Mouse (Mus musculus) myocyte (in vitro differentiated cells): Measurements from ENCODE around the gene Mical3. TPM values are rescaled to one million over a fixed set of nuclear protein-coding genes. Genes with fewer than 3 reads are reported as not detected.
A peak's percentile ranks its signal among the peaks of the same experiment; 100 is the strongest.

Source experiments
- H3K27me3 ChIP-seq: one replicate; pipeline ENCODE4 v1.6.1; 2011; ENCODE audit not compliant: control insufficient read depth, insufficient read depth, insufficient read length
- H3K36me3 ChIP-seq: one replicate; pipeline ENCODE4 v1.6.1; 2011; ENCODE audit not compliant: control insufficient read depth, insufficient read depth
- H3K4me2 ChIP-seq: one replicate; pipeline ENCODE4 v1.6.1; 2011; ENCODE audit warnings: low read depth, control low read depth
- H3K4me3 ChIP-seq: one replicate; pipeline ENCODE4 v1.5.1; 2011; ENCODE audit warnings: mild to moderate bottlenecking, control low read depth, moderate library complexity
- H3K79me2 ChIP-seq: one replicate; pipeline ENCODE4 v1.6.1; 2011; ENCODE audit not compliant: control insufficient read depth, insufficient read depth
- H3ac ChIP-seq: one replicate; pipeline ENCODE4 v1.6.1; 2011; ENCODE audit not compliant: control insufficient read depth, insufficient read length
- CEBPB ChIP-seq: IDR thresholded peaks from 2 replicates; pipeline ENCODE4 v1.6.1; 2011; ENCODE audit warnings: mild to moderate bottlenecking, moderate library complexity; ENCODE audit not compliant: poor library complexity, insufficient read depth, severe bottlenecking
- E2F4 ChIP-seq: IDR thresholded peaks from one replicate; pipeline ENCODE4 v1.6.1; 2011; ENCODE audit warnings: mild to moderate bottlenecking, control low read depth, moderate library complexity; ENCODE audit not compliant: insufficient read depth
- MYOD1 ChIP-seq, 3 experiments: IDR thresholded peaks; one replicate each; pipeline ENCODE4 v1.6.1; 2011; ENCODE audit warnings: control low read depth in 2 of 3, low read depth in 2 of 3, mild to moderate bottlenecking in 2 of 3, moderate library complexity in 1 of 3; ENCODE audit not compliant: insufficient read length in 2 of 3, control insufficient read depth in 1 of 3
- MYOG ChIP-seq, 3 experiments: IDR thresholded peaks; one replicate each; pipeline ENCODE4 v1.6.1; 2011; ENCODE audit warnings: control low read depth in 2 of 3, low read depth in 2 of 3, mild to moderate bottlenecking in 2 of 3; ENCODE audit not compliant: insufficient read length in 2 of 3, control insufficient read depth in 1 of 3, insufficient read depth in 1 of 3
- POLR2A ChIP-seq: IDR thresholded peaks from one replicate; pipeline ENCODE4 v1.6.1; 2011; ENCODE audit warnings: low read depth, mild to moderate bottlenecking, control low read depth, moderate library complexity; ENCODE audit not compliant: insufficient read length
- POLR2AphosphoS2 ChIP-seq: IDR thresholded peaks from one replicate; pipeline ENCODE4 v1.6.1; 2011; ENCODE audit warnings: low read depth, control low read depth; ENCODE audit not compliant: insufficient read length
- REST ChIP-seq: IDR thresholded peaks from one replicate; pipeline ENCODE4 v1.6.1; 2011; ENCODE audit warnings: mild to moderate bottlenecking, control low read depth, moderate library complexity; ENCODE audit not compliant: insufficient read depth, insufficient read length
- SRF ChIP-seq: IDR thresholded peaks from one replicate; pipeline ENCODE4 v1.6.1; 2011; ENCODE audit warnings: low read depth; ENCODE audit not compliant: control insufficient read depth, insufficient read length
- TCF12 ChIP-seq: IDR thresholded peaks from one replicate; pipeline ENCODE4 v1.6.1; 2011; ENCODE audit warnings: mild to moderate bottlenecking, control low read depth; ENCODE audit not compliant: poor library complexity, insufficient read depth, severe bottlenecking
- polyA plus RNA-seq: library from polyadenylated mRNA; unstranded; fragments of >200 nt; fragmentation: generic; extraction: Trizol; gene quantifications from one replicate; pipeline ENCODE4 v1.2.1, GENCODE M21; 2012; ENCODE audit warnings: missing spikeins

The Mical3 gene
- polyA plus RNA-seq, 1 experiment, result 17.7 TPM

GRCm38 (mm10) chr6:121148360-121148759 lies 17.6 kb upstream of the Mical3 start:
- Histone ChIP-seq H3K27me3 (no peaks in the 10 kb centered on the region), H3K4me3 (no peak overlapping the region)

DNA sequence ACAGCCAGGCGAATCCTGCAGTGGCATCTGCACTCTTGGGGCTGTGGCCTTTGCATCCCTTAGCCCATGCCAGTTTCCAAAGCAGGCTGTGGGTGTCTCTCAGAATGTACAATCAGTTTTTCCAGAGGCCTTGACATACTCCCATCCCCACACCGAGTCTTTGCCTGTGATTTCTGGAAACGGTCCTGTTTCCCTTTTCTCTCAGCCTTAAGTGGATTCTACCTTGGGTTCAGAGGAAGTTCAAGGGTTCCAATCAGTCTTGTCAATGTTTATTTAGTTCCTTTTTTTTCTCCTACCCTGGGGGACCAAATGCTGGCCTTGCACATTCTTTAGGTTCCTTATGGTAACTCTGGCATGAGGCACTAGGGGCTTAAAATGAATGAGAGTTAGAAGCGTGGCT lies 16.0 kb upstream of the Mical3 start:
- TF ChIP-seq TCF12 (no peak), POLR2AphosphoS2 (no peak), CEBPB (no peak)
- Histone ChIP-seq H3K27me3 (no peaks in the 10 kb centered on the region), H3K79me2 (no peaks in the 10 kb centered on the region), H3ac (no peak overlapping the region), H3K4me3 (no peak overlapping the region), H3K4me2 (no peak overlapping the region), H3K36me3 (no peaks in the 10 kb centered on the region)

More at GRCm38 (mm10) chr6:121148360-121148759, 17.6 kb upstream of the Mical3 start:
- H3K4me2 ChIP-seq, result no peak overlapping the region
- no peaks in the 10 kb centered on the region for H3K79me2 ChIP-seq
- TF ChIP-seq E2F4 (no peak), SRF (no peak), MYOG (IDR thresholded peaks at IDR 0.05; ENCODE audit: control insufficient read depth in 1 of 3, insufficient read depth in 1 of 3, insufficient read length in 2 of 3, low read depth in 2 of 3) (no peak), REST (no peak), MYOD1 (IDR thresholded peaks at IDR 0.05; ENCODE audit: control insufficient read depth in 1 of 3, insufficient read length in 2 of 3, low read depth in 2 of 3) (no peak), CEBPB (no peak), POLR2A (no peak)
- no peak overlapping the region for H3ac ChIP-seq
- H3K36me3 ChIP-seq, result no peaks in the 10 kb centered on the region

DNA sequence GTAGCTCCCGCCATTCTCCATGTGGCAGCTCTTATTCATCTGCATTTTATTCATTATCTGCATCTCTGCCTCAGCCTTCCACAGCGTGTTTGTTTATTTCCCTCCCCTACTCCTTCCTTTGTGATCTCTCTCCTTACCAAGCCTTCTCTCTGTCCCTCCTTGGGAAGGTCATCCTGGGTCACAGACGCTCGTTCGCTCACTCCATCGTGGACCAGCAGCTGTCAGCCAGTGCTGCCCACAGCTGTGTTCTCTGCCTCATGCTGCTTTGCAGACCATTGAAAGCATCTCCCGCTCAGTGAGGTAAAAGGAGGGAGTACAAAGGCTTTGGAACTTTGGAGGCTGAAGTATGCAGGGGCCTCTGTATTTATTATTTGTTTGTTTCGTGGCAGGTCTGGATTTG lies 15.1 kb upstream of the Mical3 start:
- Histone ChIP-seq H3K4me2 (no peak overlapping the region), H3K36me3 (no peaks in the 10 kb centered on the region), H3K4me3 (no peak overlapping the region), H3K27me3 (no peaks in the 10 kb centered on the region), H3ac (no peak overlapping the region), H3K79me2 (no peaks in the 10 kb centered on the region)
- TF ChIP-seq MYOG (IDR thresholded peaks at IDR 0.05; ENCODE audit: control insufficient read depth in 1 of 3, insufficient read depth in 1 of 3, insufficient read length in 2 of 3, low read depth in 2 of 3) (peak in 2 of 3 experiments; percentile 23 to 33), MYOD1 (IDR thresholded peaks at IDR 0.05; ENCODE audit: control insufficient read depth in 1 of 3, insufficient read length in 2 of 3, low read depth in 2 of 3) (peak in 1 of 3 experiments; percentile 28), SRF (no peak)

- Histone ChIP-seq H3K79me2 (no peaks in the 10 kb centered on the region), H3K36me3 (no peaks in the 10 kb centered on the region), H3K27me3 (no peaks in the 10 kb centered on the region), H3K4me2 (no peak overlapping the region), H3ac (no peak overlapping the region), H3K4me3 (no peak overlapping the region)
- no peak for TF ChIP-seq SRF
- no peak for TF ChIP-seq REST
- TF ChIP-seq POLR2A, result no peak
Observed at GRCm38 (mm10) chr6:121145010-121145604, 14.3 kb upstream of the Mical3 start.

- H3ac ChIP-seq, result no peak overlapping the region
- H3K36me3 ChIP-seq, result no peaks in the 10 kb centered on the region
- TF ChIP-seq E2F4 (no peak), SRF (no peak)
- no peaks in the 10 kb centered on the region for H3K79me2 ChIP-seq
- peak overlapping the region; percentile 12 for H3K4me2 ChIP-seq
- no peak overlapping the region for H3K4me3 ChIP-seq
- no peaks in the 10 kb centered on the region for H3K27me3 ChIP-seq
Observed at GRCm38 (mm10) chr6:121144066-121144465, 13.3 kb upstream of the Mical3 start.

DNA sequence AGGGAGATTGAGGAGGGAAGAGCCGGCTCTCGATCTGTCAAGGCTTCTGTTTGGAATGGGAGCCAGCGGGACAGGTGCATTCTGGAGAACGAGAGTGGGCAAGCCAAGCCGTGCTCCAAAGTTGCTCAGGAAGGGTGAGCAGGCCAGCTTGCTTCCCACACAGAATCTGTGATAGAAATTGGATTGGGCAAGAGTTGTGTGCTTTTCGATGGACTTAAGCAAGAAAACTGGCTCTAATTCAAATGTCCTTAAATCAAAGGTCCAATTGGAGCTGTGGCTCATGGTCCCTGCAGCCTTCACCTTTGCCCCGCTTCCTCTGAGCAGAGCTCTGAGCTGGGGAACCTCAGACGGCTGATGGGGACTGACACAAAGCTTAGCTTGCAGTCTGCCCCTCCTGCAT lies 12.6 kb upstream of the Mical3 start:
- no peaks in the 10 kb centered on the region for H3K27me3 ChIP-seq
- H3ac ChIP-seq, result no peak overlapping the region
- no peaks in the 10 kb centered on the region for H3K79me2 ChIP-seq
- H3K36me3 ChIP-seq, result no peaks in the 10 kb centered on the region
- TF ChIP-seq MYOD1 (IDR thresholded peaks at IDR 0.05; ENCODE audit: control insufficient read depth in 1 of 3, insufficient read length in 2 of 3, low read depth in 2 of 3) (peak in 2 of 3 experiments; percentile 17 to 38), POLR2AphosphoS2 (no peak)
- no peak overlapping the region for H3K4me3 ChIP-seq
- no peak overlapping the region for H3K4me2 ChIP-seq
